Mouse (Mus musculus) neural tube, embryonic 14.5 days (tissue): Measurements from ENCODE around the gene Cyp2u1. TPM values are rescaled to one million over a fixed set of nuclear protein-coding genes. Genes with fewer than 3 reads are reported as not detected.

Experiments
- ATAC-seq: fragments of 200-750 bp; cut with Nextera tagmentation; 2 replicates; pipeline ENCODE4 v1.8.0; 2017; ENCODE audit warnings: low read depth, mild to moderate bottlenecking, moderate TSS enrichment, moderate library complexity
- H3K27ac ChIP-seq: fragments of 300-500 bp; sonication (generic); 2 replicates; pipeline ENCODE4 v1.5.1; 2014; ENCODE audit warnings: low read depth, mild to moderate bottlenecking, control low read depth, low read length, moderate library complexity, mixed read lengths
- H3K27me3 ChIP-seq: fragments of 300-500 bp; sonication (generic); 2 replicates; pipeline ENCODE4 v1.6.1; 2014; ENCODE audit warnings: low read length; ENCODE audit not compliant: control insufficient read depth, insufficient read depth
- H3K36me3 ChIP-seq: fragments of 300-500 bp; sonication (generic); 2 replicates; pipeline ENCODE4 v1.6.1; 2014; ENCODE audit warnings: low read length, mixed read lengths; ENCODE audit not compliant: control insufficient read depth, insufficient read depth
- H3K4me1 ChIP-seq: fragments of 300-500 bp; sonication (generic); 2 replicates; pipeline ENCODE4 v1.6.1; 2014; ENCODE audit warnings: low read length; ENCODE audit not compliant: control insufficient read depth, insufficient read depth
- H3K4me2 ChIP-seq: fragments of 300-500 bp; sonication (generic); 2 replicates; pipeline ENCODE4 v1.6.1; 2014; ENCODE audit warnings: mild to moderate bottlenecking, low read depth, low read length, control low read depth
- H3K4me3 ChIP-seq: fragments of 300-500 bp; sonication (generic); 2 replicates; pipeline ENCODE4 v1.5.1; 2014; ENCODE audit warnings: low read depth, low read length, control low read depth, mixed read lengths
- H3K9ac ChIP-seq: fragments of 300-500 bp; sonication (generic); replicated peaks from 2 replicates; pipeline ENCODE4 v1.6.1; 2014; ENCODE audit warnings: low read depth, mild to moderate bottlenecking, control low read depth, low read length, mixed read lengths
- H3K9me3 ChIP-seq: fragments of 300-500 bp; sonication (generic); 2 replicates; pipeline ENCODE4 v1.6.1; 2016; ENCODE audit warnings: low read length; ENCODE audit not compliant: control insufficient read depth
- WGBS: fragments of 180-500 bp; shearing (Covaris S2); extraction: QIAGEN DNeasy Blood & Tissue Kit; methylation state at CpG from one replicate; pipeline ENCODE4 v1.1.7; 2014; 5-methylcytosine and 5-hydroxymethylcytosine counted together
- polyA plus RNA-seq: library from polyadenylated mRNA; unstranded; fragments of >200 nt; fragmentation: Nextera tagmentation; extraction: Ambion mirVana; gene quantifications from 2 replicates; pipeline ENCODE4 v1.2.1, GENCODE M21; 2014

The Cyp2u1 gene
- polyA plus RNA-seq, 1 experiment from 2014 or later = 9.4 TPM

GRCm38 (mm10) chr3:131295513-131296200, 7.4 kb downstream of the Cyp2u1 start:
- Histone ChIP-seq H3K4me1 (no peaks in the 10 kb centered on the region), H3K4me3 (no peak overlapping the region), H3K9me3 (no peaks in the 10 kb centered on the region), H3K27me3 (no peaks in the 10 kb centered on the region), H3K27ac (no peak overlapping the region), H3K4me2 (no peak overlapping the region), H3K36me3 (no peaks in the 10 kb centered on the region), H3K9ac (no peak overlapping the region)
- no peak for ATAC-seq
- WGBS = 93% methylated on average over 12 of the region's 12 CpGs

DNA sequence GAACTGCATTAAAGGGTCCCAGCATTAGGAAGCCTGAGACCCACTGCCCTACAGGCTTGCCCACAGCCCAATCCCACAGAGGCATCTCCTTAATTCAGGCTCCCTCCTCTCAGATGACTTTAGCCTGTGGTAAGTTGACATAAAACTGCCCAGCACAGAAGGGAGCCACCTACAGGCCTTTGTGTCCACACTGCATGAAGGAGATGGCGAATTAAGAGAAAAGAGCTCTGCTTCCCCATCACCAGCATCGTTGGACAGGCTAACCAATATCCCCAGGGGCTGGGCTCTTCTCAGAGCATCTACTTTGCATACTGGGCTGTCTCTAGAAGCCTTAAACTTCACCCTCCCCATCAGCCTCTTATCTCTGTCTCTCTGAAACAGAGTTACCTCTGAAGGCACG, 8.5 kb downstream of the Cyp2u1 start:
- no peaks in the 10 kb centered on the region for H3K9me3 ChIP-seq
- no peak overlapping the region for H3K27ac ChIP-seq
- WGBS = 54% methylated on average over 3 of the region's 3 CpGs
- no peaks in the 10 kb centered on the region for H3K4me1 ChIP-seq
- H3K4me2 ChIP-seq = no peak overlapping the region
- H3K4me3 ChIP-seq = no peak overlapping the region
- no peak overlapping the region for H3K9ac ChIP-seq
- no peaks in the 10 kb centered on the region for H3K27me3 ChIP-seq
- no peak for ATAC-seq
- H3K36me3 ChIP-seq = no peaks in the 10 kb centered on the region

GRCm38 (mm10) chr3:131292959-131293358, 10.1 kb downstream of the Cyp2u1 start:
- 76% methylated on average over 3 of the region's 3 CpGs for WGBS
- Histone ChIP-seq H3K4me2 (no peak overlapping the region), H3K27ac (no peak overlapping the region), H3K27me3 (no peaks in the 10 kb centered on the region), H3K36me3 (no peaks in the 10 kb centered on the region), H3K4me3 (no peak overlapping the region), H3K9me3 (no peaks in the 10 kb centered on the region), H3K4me1 (no peaks in the 10 kb centered on the region), H3K9ac (no peak overlapping the region)
- ATAC-seq = no peak

DNA sequence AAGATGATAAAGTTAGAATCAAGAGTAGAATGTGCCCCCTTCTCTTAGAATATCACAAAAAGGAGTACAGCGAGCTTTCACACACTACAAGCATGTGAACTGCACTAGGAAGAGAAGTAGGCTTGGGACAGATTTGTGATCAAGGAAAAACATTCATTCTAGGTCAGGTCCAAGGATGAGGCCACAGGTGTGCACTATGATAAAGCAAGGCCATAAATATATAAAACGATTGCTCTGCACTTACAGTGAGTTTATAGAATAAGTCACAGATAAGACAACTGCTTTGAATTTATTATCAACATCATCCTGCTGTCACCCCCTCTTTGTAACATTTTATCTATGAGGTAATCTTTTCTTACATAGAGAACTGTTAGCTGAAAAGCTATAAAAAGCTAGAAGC, 10.7 kb downstream of the Cyp2u1 start:
- Histone ChIP-seq H3K9ac (no peak overlapping the region), H3K4me2 (no peak overlapping the region), H3K27me3 (no peaks in the 10 kb centered on the region), H3K9me3 (no peaks in the 10 kb centered on the region), H3K4me1 (no peaks in the 10 kb centered on the region), H3K36me3 (no peaks in the 10 kb centered on the region), H3K4me3 (no peak overlapping the region), H3K27ac (no peak overlapping the region)
- 94% methylated on average over 2 of the region's 2 CpGs for WGBS
- no peak for ATAC-seq

DNA sequence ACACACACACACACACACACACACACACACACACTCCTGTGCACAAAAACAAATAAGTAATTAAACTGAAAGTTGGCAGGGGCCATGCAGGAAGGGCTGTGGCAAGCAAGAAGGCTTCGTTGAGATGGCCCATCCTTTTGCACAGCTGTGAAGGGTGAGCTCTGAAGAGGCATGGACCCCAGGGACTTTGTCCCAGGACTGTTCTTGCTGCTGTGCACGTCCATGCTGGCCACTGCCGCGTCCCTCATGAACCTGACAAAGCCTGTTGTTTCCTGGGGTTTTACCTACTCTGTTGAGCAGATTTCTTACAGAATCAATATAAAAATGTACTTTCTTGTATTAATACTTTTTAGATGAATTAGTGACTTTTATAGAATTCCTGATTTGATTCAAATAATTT, 11.1 kb downstream of the Cyp2u1 start:
- H3K9ac ChIP-seq = no peak overlapping the region
- no peak for ATAC-seq
- no peak overlapping the region for H3K4me3 ChIP-seq
- no peaks in the 10 kb centered on the region for H3K9me3 ChIP-seq
- no peak overlapping the region for H3K27ac ChIP-seq
- no peaks in the 10 kb centered on the region for H3K27me3 ChIP-seq
- no peaks in the 10 kb centered on the region for H3K4me1 ChIP-seq
- no peak overlapping the region for H3K4me2 ChIP-seq
- 77% methylated on average over 4 of the region's 4 CpGs for WGBS
- H3K36me3 ChIP-seq = no peaks in the 10 kb centered on the region

- no peaks in the 10 kb centered on the region for H3K36me3 ChIP-seq
- no peak overlapping the region for H3K27ac ChIP-seq
- no peak overlapping the region for H3K9ac ChIP-seq
- no peaks in the 10 kb centered on the region for H3K27me3 ChIP-seq
- no peak overlapping the region for H3K4me3 ChIP-seq
- 90% methylated on average over 4 of the region's 4 CpGs for WGBS
- no peak overlapping the region for H3K4me2 ChIP-seq
- no peaks in the 10 kb centered on the region for H3K9me3 ChIP-seq
- no peaks in the 10 kb centered on the region for H3K4me1 ChIP-seq
- no peak for ATAC-seq
Measured at GRCm38 (mm10) chr3:131274151-131274550, 28.9 kb downstream of the Cyp2u1 start.

DNA sequence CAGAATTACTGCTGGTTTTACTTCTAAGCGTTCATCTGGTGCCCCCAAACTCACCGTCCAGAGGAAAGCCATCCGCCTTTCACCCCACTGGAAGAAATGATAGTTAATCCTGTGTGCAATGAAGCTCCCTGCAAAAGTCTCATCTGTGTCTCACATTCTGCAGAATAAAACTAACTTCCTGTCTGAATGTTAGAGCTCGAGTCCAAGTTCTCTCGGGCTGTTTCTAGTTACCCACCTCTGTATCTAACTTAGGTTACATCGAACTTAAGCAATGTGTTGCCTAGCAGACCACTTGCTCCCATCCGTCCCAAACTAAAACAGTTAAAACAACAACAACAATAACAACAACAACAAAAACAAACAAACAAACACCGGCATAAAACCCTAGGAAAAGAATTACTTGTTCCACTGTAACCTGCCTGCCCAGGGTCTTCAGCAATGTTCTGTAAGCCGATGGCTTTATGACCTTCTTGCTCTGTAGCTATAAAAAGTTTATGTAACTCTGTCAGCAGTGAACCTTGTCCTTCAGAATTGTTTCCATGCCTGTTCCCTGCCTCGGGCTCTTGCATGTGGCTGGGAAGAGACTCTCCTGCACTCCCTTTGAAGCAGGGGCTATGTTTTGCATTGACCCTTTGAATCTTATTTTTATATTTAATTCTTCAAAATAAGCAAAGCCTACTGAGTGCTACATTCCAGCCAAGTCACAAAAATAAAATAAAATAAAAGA, 30.5 kb downstream of the Cyp2u1 start:
- Histone ChIP-seq H3K4me3 (peak overlapping the region; percentile 60; the same call in 1 of the 2 replicates), H3K4me1 (no peaks in the 10 kb centered on the region), H3K27me3 (no peaks in the 10 kb centered on the region), H3K36me3 (no peaks in the 10 kb centered on the region), H3K9ac (peak overlapping the region; percentile 52; the same call in 1 of the 2 replicates), H3K9me3 (no peaks in the 10 kb centered on the region), H3K4me2 (peak overlapping the region; percentile 67), H3K27ac (no peak overlapping the region)
- 53% methylated on average over 10 of the region's 10 CpGs for WGBS
- ATAC-seq = no peak

DNA sequence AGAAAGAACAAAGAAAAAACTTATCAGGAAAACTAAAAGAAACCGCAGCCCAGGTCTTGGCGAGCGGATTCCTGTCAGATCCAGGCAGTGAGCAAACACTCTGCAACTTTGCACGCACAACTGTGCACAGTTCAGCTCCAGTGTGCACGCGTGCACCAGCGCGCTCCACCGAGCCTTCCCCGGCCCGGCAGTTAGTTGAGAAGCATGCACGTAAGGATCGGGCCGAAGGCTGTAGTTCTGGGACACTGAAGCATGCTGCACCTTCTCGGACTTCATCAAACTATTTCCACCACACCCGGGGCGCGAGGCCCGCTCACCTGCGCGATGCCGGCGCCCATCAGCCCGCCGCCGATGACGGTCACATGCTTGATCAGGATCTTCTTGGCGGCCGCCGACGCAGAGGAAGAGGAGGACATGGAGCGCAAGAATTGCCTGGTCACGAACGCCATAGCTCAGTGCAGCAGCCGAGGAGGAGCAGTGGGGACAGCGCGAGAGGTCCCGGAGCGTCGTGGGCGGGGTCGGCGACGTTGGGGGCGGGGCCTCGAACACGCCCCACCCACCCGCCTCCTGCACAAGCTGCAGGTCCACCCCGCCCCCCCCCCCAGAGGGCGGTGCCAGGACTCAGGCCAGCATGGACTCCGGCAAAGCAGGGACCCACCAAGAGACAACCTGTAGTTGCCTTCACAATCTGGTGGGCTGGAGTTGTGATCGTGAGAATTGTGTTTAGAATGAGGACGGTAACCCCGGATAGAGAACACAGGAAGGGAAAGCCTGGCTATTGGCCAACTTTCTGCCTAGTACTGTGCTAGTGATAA, 31.3 kb downstream of the Cyp2u1 start, which contains the start of gene Hadh:
Gene Hadh, minus strand, starts transcription at position 543 of the 815 bp plus-strand sequence.
- H3K27ac ChIP-seq = no peak within 1 kb of the TSS
- WGBS = under 1% methylated on average over 51 of the region's 54 CpGs

More for the DNA sequence above, 31.3 kb downstream of the Cyp2u1 start, which contains the start of gene Hadh:
- H3K4me3 ChIP-seq = peak within 1 kb of the TSS; percentile 60
- no peaks in the 10 kb centered on the region for H3K4me1 ChIP-seq
- H3K9ac ChIP-seq = peak within 1 kb of the TSS; percentile 52
- ATAC-seq = peak; percentile 96
- H3K4me2 ChIP-seq = peak within 1 kb of the TSS; percentile 67
- no peaks in the 10 kb centered on the region for H3K36me3 ChIP-seq
- H3K27me3 ChIP-seq = no peaks in the 10 kb centered on the region
- no peaks in the 10 kb centered on the region for H3K9me3 ChIP-seq
